Mouse (Mus musculus) CH12.LX (cell line): Measurements from ENCODE around the gene Dydc2.

ENCODE experiments used
- BHLHE40 ChIP-seq: IDR thresholded peaks from 2 replicates; pipeline ENCODE4 v1.6.1; 2011; ENCODE audit warnings: mild to moderate bottlenecking, low read depth, low read length, improper control_type of control experiment
- CHD1 ChIP-seq: IDR thresholded peaks from 2 replicates; pipeline ENCODE4 v1.6.1; 2012; ENCODE audit warnings: low read depth, low read length, improper control_type of control experiment, inconsistent platforms
- CTCF ChIP-seq, 2 experiments: IDR thresholded peaks in 1 of 2; conservative IDR thresholded peaks in 1 of 2; 2 replicates each; pipeline ENCODE4 v1.5.1; 2011 to 2012; ENCODE audit warnings: low read depth in 2 of 2, low read length in 2 of 2, improper control_type of control experiment in 1 of 2, inconsistent platforms in 1 of 2, mild to moderate bottlenecking in 1 of 2, moderate library complexity in 1 of 2
- EP300 ChIP-seq: IDR thresholded peaks from 2 replicates; pipeline ENCODE4 v1.6.1; 2011; ENCODE audit warnings: low read length, improper control_type of control experiment
- MAX ChIP-seq: IDR thresholded peaks from 2 replicates; pipeline ENCODE4 v1.6.1; 2011; ENCODE audit warnings: low read length, improper control_type of control experiment
- NRF1 ChIP-seq: IDR thresholded peaks from 2 replicates; pipeline ENCODE4 v1.6.1; 2014; ENCODE audit warnings: low read depth, mild to moderate bottlenecking, inconsistent platforms, low read length, improper control_type of control experiment, moderate library complexity
- POLR2A ChIP-seq: IDR thresholded peaks from 2 replicates; pipeline ENCODE4 v1.6.1; 2011; ENCODE audit warnings: low read depth, mild to moderate bottlenecking, improper control_type of control experiment, low read length
- RCOR1 ChIP-seq: conservative IDR thresholded peaks from 2 replicates; pipeline ENCODE4 v1.6.1; 2012; ENCODE audit warnings: low read depth, mild to moderate bottlenecking, inconsistent platforms, low read length, improper control_type of control experiment
- SIN3A ChIP-seq: IDR thresholded peaks from 2 replicates; pipeline ENCODE4 v1.6.1; 2012; ENCODE audit warnings: low read length, improper control_type of control experiment, inconsistent platforms
- SMC3 ChIP-seq: IDR thresholded peaks from 2 replicates; pipeline ENCODE4 v1.6.1; 2011; ENCODE audit warnings: low read depth, low read length, improper control_type of control experiment
- TBP ChIP-seq: conservative IDR thresholded peaks from 2 replicates; pipeline ENCODE4 v1.6.1; 2011; ENCODE audit warnings: low read depth, low read length, improper control_type of control experiment
- UBTF ChIP-seq: IDR thresholded peaks from 2 replicates; pipeline ENCODE4 v1.6.1; 2012; ENCODE audit warnings: low read depth, mild to moderate bottlenecking, inconsistent platforms, low read length, improper control_type of control experiment, moderate library complexity
- USF1 ChIP-seq: IDR thresholded peaks from 2 replicates; pipeline ENCODE4 v1.6.1; 2014; ENCODE audit warnings: low read depth, mild to moderate bottlenecking, inconsistent platforms, low read length, improper control_type of control experiment

DNA sequence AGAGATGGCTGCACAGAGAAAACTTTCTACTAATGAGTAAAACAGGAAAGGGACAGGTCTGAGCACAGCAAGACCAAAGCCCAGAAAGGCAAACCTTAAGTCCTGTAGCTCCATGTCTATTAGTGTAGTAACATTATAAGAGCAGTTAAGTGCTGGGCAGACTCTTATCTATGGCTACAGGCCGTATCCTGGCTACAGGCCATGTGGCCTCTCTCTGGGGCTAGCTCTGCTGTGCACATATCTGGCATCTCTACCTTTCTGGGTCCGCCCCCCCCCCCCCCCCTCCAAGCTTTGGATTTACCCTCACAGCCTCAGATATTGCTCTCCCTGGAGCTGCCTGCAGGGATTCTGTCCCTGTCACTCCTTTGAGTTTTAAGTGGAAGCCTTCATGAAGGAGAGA lies 3.8 kb downstream of the Dydc2 start:
- TF ChIP-seq NRF1 (no peak), POLR2A (no peak), CTCF (conservative IDR thresholded peaks at IDR 0.05 in 1 of 2, IDR thresholded peaks at IDR 0.05 in 1 of 2; ENCODE audit: low read depth in 2 of 2, low read length in 2 of 2) (no peak), UBTF (no peak), CHD1 (no peak), BHLHE40 (no peak), EP300 (no peak), USF1 (no peak), SMC3 (no peak), MAX (no peak), TBP (no peak), SIN3A (no peak), RCOR1 (no peak)
